Mouse (Mus musculus): Measurements from ENCODE around the gene Cyp4a14. TPM values are rescaled to one million over a fixed set of nuclear protein-coding genes. Genes with fewer than 3 reads are reported as not detected.

Cyp4a14 gene
- not detected in 2 replicates for polyA plus RNA-seq (2012; rRNA removed)

DNA sequence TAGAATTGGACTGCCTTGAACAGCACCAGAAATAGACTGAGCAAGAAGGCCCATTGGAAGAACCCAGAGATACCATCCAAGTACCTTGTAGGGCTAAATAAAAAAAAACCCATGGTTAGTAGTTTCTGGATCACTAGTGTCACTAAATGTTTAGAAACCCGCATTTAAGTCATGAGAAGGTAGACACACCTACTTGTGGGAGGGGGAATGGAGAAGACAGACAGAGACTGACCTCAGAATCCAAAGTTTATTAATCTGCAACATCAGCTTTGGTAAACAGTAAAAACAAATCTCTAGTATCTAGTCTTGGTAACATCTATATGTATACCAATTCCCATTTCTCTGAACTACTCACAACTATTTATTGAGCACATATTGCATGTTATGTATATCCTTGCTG, at the start of gene Cyp4a14:
Gene Cyp4a14 (minus strand): TSS at position 142 of the 400 bp plus-strand sequence.

GRCm38 (mm10) chr4:115518000-115518399, 22.1 kb upstream of the Cyp4a14 start, which contains the start of gene Cyp4a10:
Gene Cyp4a10 (plus strand): TSS chr4:115518264.

GRCm38 (mm10) chr4:115452304-115452703, 43.6 kb downstream of the Cyp4a14 start, which contains the start of gene Cyp4a30b:
Gene Cyp4a30b (plus strand): TSS chr4:115452604.

Other genes starting within 250 kb of the Cyp4a14 start
- 0.02 TPM in 1 of 2 replicates, not detected in the other for gene Cyp4a12a, start 197.1 kb downstream of the Cyp4a14 start, polyA plus RNA-seq (2012; rRNA removed)
- gene Cyp4a12b, start 84.5 kb downstream of the Cyp4a14 start, polyA plus RNA-seq (2012; rRNA removed) = 0.08 TPM in 1 of 2 replicates, not detected in the other
- not detected in 2 replicates for gene Cyp4a30b, start 43.5 kb downstream of the Cyp4a14 start, polyA plus RNA-seq (2012; rRNA removed)
- gene Cyp4a10, start 22.1 kb upstream of the Cyp4a14 start, polyA plus RNA-seq (2012; rRNA removed) = 0.10 and 0.26 TPM in 2 replicates
- not detected in 2 replicates for gene Cyp4a31, start 67.5 kb upstream of the Cyp4a14 start, polyA plus RNA-seq (2012; rRNA removed)
- 0.14 and 0.26 TPM in 2 replicates for gene Cyp4a32, start 104.8 kb upstream of the Cyp4a14 start, polyA plus RNA-seq (2012; rRNA removed)
- gene Cyp4b1, start 151.6 kb upstream of the Cyp4a14 start, polyA plus RNA-seq (2012; rRNA removed) = 5.7 and 8.5 TPM in 2 replicates
- 5.6 and 5.9 TPM in 2 replicates for gene Efcab14, start 241.6 kb upstream of the Cyp4a14 start, polyA plus RNA-seq (2012; rRNA removed)

Measured in stomach, adult 2 months (tissue).